Mouse (Mus musculus) midbrain, embryonic 10.5 days (tissue): ENCODE results near the gene Slc6a11. TPM values are rescaled to one million over a fixed set of nuclear protein-coding genes. Genes with fewer than 3 reads are reported as not detected.

Source experiments
- polyA plus RNA-seq: library from polyadenylated mRNA; unstranded; fragments of >200 nt; fragmentation: Nextera tagmentation; extraction: Ambion mirVana; gene quantifications from 2 replicates; pipeline ENCODE4 v1.2.1, GENCODE M21; 2016

Gene Slc6a11
- polyA plus RNA-seq, 1 experiment from 2014 or later = 0.59 TPM

Other genes starting within 250 kb of the Slc6a11 start
- 1.1 and 2.1 TPM in 2 replicates for gene Atp2b2, start 88.6 kb upstream of the Slc6a11 start, polyA plus RNA-seq
- gene Slc6a1, start 151.4 kb downstream of the Slc6a11 start, polyA plus RNA-seq = 4.7 and 13.1 TPM in 2 replicates